Mouse (Mus musculus): ENCODE measurements around the gene Gm6164. TPM values are rescaled to one million over a fixed set of nuclear protein-coding genes. Genes with fewer than 3 reads are reported as not detected.
"Not testable (repeated sequence)": the region's sequence is repeated elsewhere in the genome, so short reads cannot be mapped to it uniquely, and the experiment has no call there.

The Gm6164 gene
- not detected in 2 replicates for polyA plus RNA-seq (2016; fragmentation: Nextera tagmentation; extraction: Ambion mirVana)

DNA sequence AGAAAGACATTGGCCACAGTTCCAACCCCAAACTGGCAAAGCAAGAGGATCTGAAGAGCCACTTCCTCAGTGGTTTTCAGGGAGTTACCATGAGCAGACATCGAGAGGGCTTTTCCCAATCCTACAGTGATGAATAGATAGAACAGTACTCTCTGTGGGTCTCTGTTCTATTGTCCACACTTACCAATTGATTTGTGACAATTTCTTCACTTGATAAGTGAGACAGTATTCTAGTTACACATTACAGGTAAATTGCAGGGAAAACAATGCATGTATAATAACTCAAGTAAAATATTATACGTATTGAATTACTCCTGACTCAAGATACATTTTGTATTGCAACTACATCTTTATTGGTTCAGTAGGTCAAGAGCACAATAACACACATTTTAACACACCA, at the start of gene Gm6164:
Gm6164 (minus strand) TSS at position 101 of the 400 bp plus-strand sequence.
- H3K27ac ChIP-seq; H3K4me3 ChIP-seq; DNase-seq (ENCODE audit: low spot score); H3K9me3 ChIP-seq; H3K4me1 ChIP-seq; H3K27me3 ChIP-seq (ENCODE audit: insufficient read depth, poor library complexity, severe bottlenecking); H3K36me3 ChIP-seq: not testable (repeated sequence)
- WGBS: no CpG with 5 or more reads among the region's 2 CpGs

GRCm38 (mm10) chr7:20233728-20234127, 28.3 kb upstream of the Gm6164 start, which contains the start of gene Gm4498:
TSS of gene Gm4498 (minus strand) at chr7:20233828.
- not testable (repeated sequence) for H3K36me3 ChIP-seq; H3K4me1 ChIP-seq; H3K27ac ChIP-seq; DNase-seq (ENCODE audit: low spot score); H3K4me3 ChIP-seq; H3K9me3 ChIP-seq; H3K27me3 ChIP-seq (ENCODE audit: insufficient read depth, poor library complexity, severe bottlenecking)
- WGBS: no CpG with 5 or more reads among the region's 2 CpGs

DNA sequence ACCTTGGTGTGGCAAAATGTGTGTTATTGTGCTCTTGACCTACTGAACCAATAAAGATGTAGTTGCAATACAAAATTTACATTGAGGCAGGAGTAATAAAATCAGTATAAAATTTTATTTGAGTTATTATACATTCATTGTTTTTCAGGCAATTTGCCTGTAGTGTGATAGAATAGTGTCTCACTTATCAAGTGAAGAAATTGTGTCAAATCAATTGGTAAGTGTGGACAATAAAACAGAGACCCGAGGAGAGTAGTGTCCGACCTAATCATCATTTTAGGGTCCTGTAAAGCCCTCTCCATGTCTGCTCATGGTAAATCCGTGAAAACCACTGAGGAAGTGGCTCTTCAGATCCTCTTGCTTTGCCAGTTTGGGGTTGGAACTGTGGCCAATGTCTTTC, 12.0 kb downstream of the Gm6164 start, which contains the start of gene Vmn1r95:
Vmn1r95 (plus strand) TSS at position 301 of the 400 bp plus-strand sequence.
- DNase-seq (ENCODE audit: low spot score); H3K27ac ChIP-seq; H3K4me1 ChIP-seq; H3K27me3 ChIP-seq (ENCODE audit: insufficient read depth, poor library complexity, severe bottlenecking); H3K9me3 ChIP-seq; H3K36me3 ChIP-seq; H3K4me3 ChIP-seq: not testable (repeated sequence)
- WGBS: no CpG with 5 or more reads among the region's 3 CpGs

DNA sequence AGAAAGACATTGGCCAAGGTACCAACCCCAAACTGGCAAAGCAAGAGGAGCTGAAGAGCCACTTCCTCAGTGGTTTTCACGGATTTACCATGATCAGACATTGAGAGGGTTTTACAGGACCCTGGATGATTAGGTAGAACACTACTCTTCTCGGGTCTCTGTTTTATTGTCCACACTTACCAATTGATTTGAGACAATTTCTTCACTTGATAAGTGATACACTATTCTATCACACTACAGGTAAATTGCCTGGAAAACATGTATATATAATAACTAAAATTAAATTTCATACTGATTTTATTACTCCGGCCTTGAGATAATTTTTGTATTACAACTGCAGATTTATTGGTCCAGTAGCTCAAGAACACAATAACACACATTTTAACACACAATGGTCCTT, 37.1 kb downstream of the Gm6164 start, which contains the start of gene Vmn1r94:
Vmn1r94 (minus strand) TSS at position 101 of the 400 bp plus-strand sequence.
- H3K4me3 ChIP-seq; H3K36me3 ChIP-seq; H3K9me3 ChIP-seq; H3K4me1 ChIP-seq; H3K27me3 ChIP-seq (ENCODE audit: insufficient read depth, poor library complexity, severe bottlenecking); DNase-seq (ENCODE audit: low spot score); H3K27ac ChIP-seq: not testable (repeated sequence)
- no CpG with 5 or more reads among the region's 3 CpGs for WGBS

Other genes with a start within 250 kb of the Gm6164 start
- not detected in 2 replicates for gene Ceacam20, start 240.2 kb downstream of the Gm6164 start, polyA plus RNA-seq (2016; fragmentation: Nextera tagmentation; extraction: Ambion mirVana)
- gene Nlrp9b, start 214.1 kb downstream of the Gm6164 start, polyA plus RNA-seq (2016; fragmentation: Nextera tagmentation; extraction: Ambion mirVana): 0.05 TPM in 1 of 2 replicates, not detected in the other
- gene Vmn1r91, start 105.9 kb downstream of the Gm6164 start, polyA plus RNA-seq (2016; fragmentation: Nextera tagmentation; extraction: Ambion mirVana): not detected in 2 replicates
- not detected in 2 replicates for gene Gm16442, start 83.0 kb downstream of the Gm6164 start, polyA plus RNA-seq (2016; fragmentation: Nextera tagmentation; extraction: Ambion mirVana)
- not detected in 2 replicates for gene Vmn1r93, start 66.5 kb downstream of the Gm6164 start, polyA plus RNA-seq (2016; fragmentation: Nextera tagmentation; extraction: Ambion mirVana)
- gene Vmn1r94, start 37.2 kb downstream of the Gm6164 start, polyA plus RNA-seq (2016; fragmentation: Nextera tagmentation; extraction: Ambion mirVana): not detected in 2 replicates
- gene Vmn1r95, start 11.9 kb downstream of the Gm6164 start, polyA plus RNA-seq (2016; fragmentation: Nextera tagmentation; extraction: Ambion mirVana): not detected in 2 replicates
- not detected in 2 replicates for gene Gm4498, start 28.2 kb upstream of the Gm6164 start, polyA plus RNA-seq (2016; fragmentation: Nextera tagmentation; extraction: Ambion mirVana)
- gene Gm5890, start 57.2 kb upstream of the Gm6164 start, polyA plus RNA-seq (2016; fragmentation: Nextera tagmentation; extraction: Ambion mirVana): not detected in 2 replicates
- gene Gm4133, start 128.5 kb upstream of the Gm6164 start, polyA plus RNA-seq (2016; fragmentation: Nextera tagmentation; extraction: Ambion mirVana): not detected in 2 replicates
- not detected in 2 replicates for gene Gm5728, start 169.8 kb upstream of the Gm6164 start, polyA plus RNA-seq (2016; fragmentation: Nextera tagmentation; extraction: Ambion mirVana)
- gene Vmn1r100, start 212.3 kb upstream of the Gm6164 start, polyA plus RNA-seq (2016; fragmentation: Nextera tagmentation; extraction: Ambion mirVana): not detected in 2 replicates
- not detected in 2 replicates for gene Vmn1r101, start 237.0 kb upstream of the Gm6164 start, polyA plus RNA-seq (2016; fragmentation: Nextera tagmentation; extraction: Ambion mirVana)